Mouse (Mus musculus) forelimb bud, embryonic 11.5 days (tissue): ENCODE data around the gene Adrb1.
"Not testable (repeated sequence)": the region's sequence is repeated elsewhere in the genome, so short reads cannot be mapped to it uniquely, and the experiment has no call there.

Experiments used
- DNase-seq: peaks from one replicate; pipeline ENCODE4 v3.0.0-alpha.2; 2012; ENCODE audit warnings: low read depth, low spot score

The Adrb1 gene

GRCm38 (mm10) chr19:56749343-56749742 lies 27.3 kb downstream of the Adrb1 start:
- DNase-seq, result peak; percentile 33

- DNase-seq, result no peak
Observed at GRCm38 (mm10) chr19:56750709-56751108, 28.7 kb downstream of the Adrb1 start.

GRCm38 (mm10) chr19:56754456-56754855 lies 32.5 kb downstream of the Adrb1 start:
- DNase-seq, result not testable (repeated sequence)

- DNase-seq, result no peak
Observed at GRCm38 (mm10) chr19:56756412-56756811, 34.4 kb downstream of the Adrb1 start.

GRCm38 (mm10) chr19:56758311-56758710 lies 36.3 kb downstream of the Adrb1 start:
- no peak for DNase-seq

- DNase-seq, result no peak
Observed at GRCm38 (mm10) chr19:56759740-56760139, 37.7 kb downstream of the Adrb1 start.

- DNase-seq, result no peak
Observed at GRCm38 (mm10) chr19:56760306-56760940, 38.4 kb downstream of the Adrb1 start.

- no peak for DNase-seq
Observed at GRCm38 (mm10) chr19:56761096-56761495, 39.1 kb downstream of the Adrb1 start.

GRCm38 (mm10) chr19:56761727-56762126 lies 39.7 kb downstream of the Adrb1 start:
- no peak for DNase-seq

- no peak for DNase-seq
Observed at GRCm38 (mm10) chr19:56762686-56763085, 40.7 kb downstream of the Adrb1 start.

- no peak for DNase-seq
Observed at GRCm38 (mm10) chr19:56769024-56769423, 47.0 kb downstream of the Adrb1 start.

GRCm38 (mm10) chr19:56772158-56772557 lies 50.2 kb downstream of the Adrb1 start:
- no peak for DNase-seq

GRCm38 (mm10) chr19:56773393-56773971 lies 51.5 kb downstream of the Adrb1 start:
- no peak for DNase-seq

GRCm38 (mm10) chr19:56774408-56774962 lies 52.5 kb downstream of the Adrb1 start:
- no peak for DNase-seq

GRCm38 (mm10) chr19:56774971-56775892 lies 53.2 kb downstream of the Adrb1 start:
- no peak for DNase-seq

- DNase-seq, result peak; percentile 16
Observed at GRCm38 (mm10) chr19:56775893-56776718, 54.1 kb downstream of the Adrb1 start.

- DNase-seq, result peak; percentile 25
Observed at GRCm38 (mm10) chr19:56776719-56777382, 54.9 kb downstream of the Adrb1 start.

GRCm38 (mm10) chr19:56778532-56778931 lies 56.5 kb downstream of the Adrb1 start:
- DNase-seq, result not testable (repeated sequence)
